Mouse (Mus musculus) stomach, embryonic 14.5 days (tissue): ENCODE results near the gene Gpr156. TPM values are rescaled to one million over a fixed set of nuclear protein-coding genes. Genes with fewer than 3 reads are reported as not detected.
A peak's percentile ranks its signal among the peaks of the same experiment; 100 is the strongest.

Experiments used
- ATAC-seq: fragments of 200-750 bp; cut with Nextera tagmentation; 2 replicates; pipeline ENCODE4 v1.8.0; 2017; ENCODE audit warnings: low read depth, moderate TSS enrichment; ENCODE audit not compliant: insufficient number of reproducible peaks, insufficient read depth, low FRiP score
- H3K27ac ChIP-seq: fragments of 300-500 bp; sonication (generic); 2 replicates; pipeline ENCODE4 v1.5.1; 2014; ENCODE audit warnings: mild to moderate bottlenecking, low read length, moderate library complexity, mixed read lengths
- H3K27me3 ChIP-seq: fragments of 300-500 bp; sonication (generic); 2 replicates; pipeline ENCODE4 v1.6.1; 2014; ENCODE audit warnings: low read length, control low read depth, mixed read lengths; ENCODE audit not compliant: control insufficient read depth, insufficient read depth
- H3K36me3 ChIP-seq: fragments of 300-500 bp; sonication (generic); 2 replicates; pipeline ENCODE4 v1.6.1; 2014; ENCODE audit warnings: mild to moderate bottlenecking, control low read depth, low read length, moderate library complexity, mixed read lengths; ENCODE audit not compliant: control insufficient read depth, insufficient read depth
- H3K4me1 ChIP-seq: fragments of 300-500 bp; sonication (generic); 2 replicates; pipeline ENCODE4 v1.6.1; 2014; ENCODE audit warnings: low read length, control low read depth, mixed read lengths; ENCODE audit not compliant: control insufficient read depth, insufficient read depth
- H3K4me2 ChIP-seq: fragments of 300-500 bp; sonication (generic); replicated peaks from 2 replicates; pipeline ENCODE4 v1.6.1; 2014; ENCODE audit warnings: low read depth, low read length, control low read depth
- H3K4me3 ChIP-seq: fragments of 300-500 bp; sonication (generic); 2 replicates; pipeline ENCODE4 v1.5.1; 2014; ENCODE audit warnings: low read depth, low read length, control low read depth
- H3K9ac ChIP-seq: fragments of 300-500 bp; sonication (generic); replicated peaks from 2 replicates; pipeline ENCODE4 v1.6.1; 2014; ENCODE audit warnings: low read depth, mild to moderate bottlenecking, control low read depth, low read length, moderate library complexity, mixed read lengths
- H3K9me3 ChIP-seq: fragments of 300-500 bp; sonication (generic); 2 replicates; pipeline ENCODE4 v1.6.1; 2016; ENCODE audit warnings: low read depth, low read length, control low read depth; ENCODE audit not compliant: control insufficient read depth
- WGBS: fragments of 180-500 bp; shearing (Covaris S2); extraction: QIAGEN DNeasy Blood & Tissue Kit; methylation state at CpG from one replicate; pipeline ENCODE4 v1.1.7; 2014; 5-methylcytosine and 5-hydroxymethylcytosine counted together
- polyA plus RNA-seq: library from polyadenylated mRNA; unstranded; fragments of >200 nt; fragmentation: Nextera tagmentation; extraction: Ambion mirVana; gene quantifications from 2 replicates; pipeline ENCODE4 v1.2.1, GENCODE M21; 2014

Gpr156 gene
- polyA plus RNA-seq, result 0.21 and 0.39 TPM in 2 replicates

DNA sequence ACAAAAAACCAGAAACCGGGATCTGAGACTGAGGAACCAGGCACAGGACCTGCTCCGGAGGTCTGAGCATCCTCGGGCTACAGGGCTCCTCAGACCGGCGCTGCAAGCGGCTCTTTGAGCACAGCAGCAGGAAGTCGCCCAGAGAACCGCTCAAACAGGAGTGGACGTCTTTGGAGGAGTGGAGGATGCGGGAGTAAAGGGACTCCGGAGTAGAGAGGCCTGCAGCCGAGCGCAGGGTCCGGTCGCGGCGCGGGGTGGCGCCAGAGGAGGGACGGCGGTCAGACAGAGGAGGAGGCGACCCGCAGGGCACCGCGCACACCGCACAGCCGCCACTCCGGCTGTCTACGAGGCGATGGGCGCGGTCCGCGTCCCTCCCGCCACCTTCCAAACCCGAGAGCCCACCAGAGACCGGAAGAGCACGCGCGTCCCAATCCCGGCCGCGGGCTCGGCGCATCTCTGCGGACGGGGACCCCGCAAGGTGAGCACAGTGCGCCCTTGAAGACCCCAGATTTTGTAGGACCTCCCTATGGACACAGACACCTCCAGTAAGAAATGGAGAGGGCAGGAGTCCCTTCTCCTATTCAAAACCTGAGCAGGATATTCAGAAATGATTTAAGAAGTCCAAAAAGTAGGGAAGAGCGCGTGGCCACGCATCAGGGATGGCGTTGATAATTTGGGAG is at the start of gene Gpr156:
Gene Gpr156, plus strand, starts transcription at position 359 of the 680 bp plus-strand sequence.
- Histone ChIP-seq H3K9me3 (no peaks in the 10 kb centered on the region), H3K27me3 (0 out of 2 replicates have a peak, but pooled peaks cover 4% of the 10 kb centered on the region), H3K9ac (peak within 1 kb of the TSS; percentile 38; the same call in 1 of the 2 replicates), H3K36me3 (no peaks in the 10 kb centered on the region), H3K27ac (no peak within 1 kb of the TSS), H3K4me3 (peak within 1 kb of the TSS; percentile 54), H3K4me1 (no peaks in the 10 kb centered on the region), H3K4me2 (peak within 1 kb of the TSS; percentile 93)
- 4% methylated on average over 53 of the region's 53 CpGs for WGBS
- peak; percentile 65; the same call in 1 of the 2 replicates for ATAC-seq

GRCm38 (mm10) chr16:37867791-37868505 is 48.3 kb upstream of the Gpr156 start, which contains the start of gene Lrrc58:
TSS of gene Lrrc58 (plus strand) at chr16:37868389.
- Histone ChIP-seq H3K36me3 (no peaks in the 10 kb centered on the region), H3K27ac (peak within 1 kb of the TSS; percentile 97), H3K9ac (peak within 1 kb of the TSS; percentile 99), H3K9me3 (no peaks in the 10 kb centered on the region), H3K27me3 (no peaks in the 10 kb centered on the region), H3K4me1 (peaks cover 16% of the 10 kb centered on the region; the same call in 1 of the 2 replicates), H3K4me3 (peak within 1 kb of the TSS; percentile 99), H3K4me2 (peak within 1 kb of the TSS; percentile 67)
- ATAC-seq, result peak; percentile 89
- 1% methylated on average over 67 of the region's 86 CpGs for WGBS

GRCm38 (mm10) chr16:37868506-37869469 is 47.5 kb upstream of the Gpr156 start:
- H3K4me2 ChIP-seq, result peak overlapping the region; percentile 67
- no peaks in the 10 kb centered on the region for H3K36me3 ChIP-seq
- H3K9ac ChIP-seq, result peak overlapping the region; percentile 99
- peaks cover 16% of the 10 kb centered on the region; the same call in 1 of the 2 replicates for H3K4me1 ChIP-seq
- WGBS, result under 1% methylated on average over 72 of the region's 87 CpGs
- peak overlapping the region; percentile 97 for H3K27ac ChIP-seq
- no peaks in the 10 kb centered on the region for H3K9me3 ChIP-seq
- peak overlapping the region; percentile 99 for H3K4me3 ChIP-seq
- ATAC-seq, result peak; percentile 64
- no peaks in the 10 kb centered on the region for H3K27me3 ChIP-seq

GRCm38 (mm10) chr16:37869470-37870231 is 46.6 kb upstream of the Gpr156 start:
- Histone ChIP-seq H3K9me3 (no peaks in the 10 kb centered on the region), H3K36me3 (no peaks in the 10 kb centered on the region), H3K4me3 (peak overlapping the region; percentile 99), H3K9ac (peak overlapping the region; percentile 99), H3K27ac (peak overlapping the region; percentile 97; the same call in 1 of the 2 replicates), H3K4me2 (peak overlapping the region; percentile 67), H3K4me1 (peaks cover 16% of the 10 kb centered on the region; the same call in 1 of the 2 replicates), H3K27me3 (no peaks in the 10 kb centered on the region)
- no peak for ATAC-seq
- WGBS, result 15% methylated on average over 4 of the region's 4 CpGs

- H3K27me3 ChIP-seq, result no peaks in the 10 kb centered on the region
- no peaks in the 10 kb centered on the region for H3K9me3 ChIP-seq
- no peak overlapping the region for H3K27ac ChIP-seq
- H3K4me3 ChIP-seq, result no peak overlapping the region
- H3K4me1 ChIP-seq, result peaks cover 16% of the 10 kb centered on the region; the same call in 1 of the 2 replicates
- ATAC-seq, result no peak
- 83% methylated on average over 4 of the region's 4 CpGs for WGBS
- H3K9ac ChIP-seq, result no peak overlapping the region
- H3K4me2 ChIP-seq, result peak overlapping the region; percentile 8; the same call in 1 of the 2 replicates
- no peaks in the 10 kb centered on the region for H3K36me3 ChIP-seq
Measured at GRCm38 (mm10) chr16:37871112-37871715, 45.1 kb upstream of the Gpr156 start.

DNA sequence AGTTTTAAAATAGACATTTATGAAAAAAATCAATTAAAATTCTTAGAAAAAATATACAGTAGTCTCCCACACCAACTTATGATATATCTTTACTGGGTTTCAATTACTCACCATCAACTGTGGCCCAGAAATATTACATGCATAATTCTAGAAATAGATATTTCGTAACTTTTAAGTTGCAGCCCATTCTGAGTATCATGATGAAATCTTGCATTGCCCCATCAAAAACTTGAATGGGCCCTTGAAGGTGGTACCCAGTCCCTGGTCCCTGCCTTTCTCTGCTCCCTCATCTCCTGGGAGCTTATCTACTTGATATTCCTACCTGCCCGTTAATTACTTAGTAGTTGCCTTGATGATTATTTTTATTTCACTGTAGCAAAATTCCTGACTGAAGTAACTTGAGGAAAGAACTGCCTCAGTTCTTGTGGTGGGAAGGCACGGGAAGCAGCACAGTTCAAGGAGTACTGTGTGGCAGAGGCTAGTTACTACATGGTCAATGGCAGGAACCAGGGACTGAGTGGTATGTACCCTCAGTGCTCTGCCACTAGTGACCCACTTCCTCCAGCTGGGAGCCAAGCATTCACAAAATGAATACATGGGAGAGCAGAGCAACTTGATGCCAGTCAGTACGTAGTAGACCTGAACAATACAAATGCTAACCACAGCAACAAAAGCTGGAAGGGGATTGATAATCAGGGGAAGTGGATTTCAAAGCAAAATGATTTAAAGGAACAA is 41.6 kb upstream of the Gpr156 start:
- H3K9ac ChIP-seq, result no peak overlapping the region
- peaks cover 15% of the 10 kb centered on the region; the same call in 1 of the 2 replicates for H3K4me1 ChIP-seq
- no peak for ATAC-seq
- no peaks in the 10 kb centered on the region for H3K27me3 ChIP-seq
- no peak overlapping the region for H3K4me3 ChIP-seq
- WGBS, result 86% methylated on average over 4 of the region's 4 CpGs
- H3K4me2 ChIP-seq, result no peak overlapping the region
- H3K36me3 ChIP-seq, result peaks cover 24% of the 10 kb centered on the region
- no peaks in the 10 kb centered on the region for H3K9me3 ChIP-seq
- H3K27ac ChIP-seq, result no peak overlapping the region

GRCm38 (mm10) chr16:37877406-37877805 is 38.9 kb upstream of the Gpr156 start:
- Histone ChIP-seq H3K4me3 (no peak overlapping the region), H3K27ac (no peak overlapping the region), H3K9ac (no peak overlapping the region), H3K27me3 (no peaks in the 10 kb centered on the region), H3K4me2 (no peak overlapping the region), H3K9me3 (no peaks in the 10 kb centered on the region), H3K36me3 (peaks cover 40% of the 10 kb centered on the region), H3K4me1 (no peaks in the 10 kb centered on the region)
- no peak for ATAC-seq
- WGBS, result 91% methylated on average over 3 of the region's 3 CpGs
